Mouse (Mus musculus): Measurements from ENCODE around the gene 2210407C18Rik. TPM values are rescaled to one million over a fixed set of nuclear protein-coding genes. Genes with fewer than 3 reads are reported as not detected.

2210407C18Rik gene
- polyA plus RNA-seq (2014; fragmentation: Illumina TruSeq; extraction: RNeasy Lipid Tissue Mini Kit (QIAGEN cat#74804); ENCODE audit: low read depth, low replicate concordance), result 21.0 TPM

GRCm38 (mm10) chr11:58615975-58616374 is at the start of gene 2210407C18Rik:
Gene 2210407C18Rik, minus strand, starts transcription at chr11:58616075.

GRCm38 (mm10) chr11:58658596-58658995 is 42.7 kb upstream of the 2210407C18Rik start, which contains the start of gene Olfr322:
Gene Olfr322, plus strand, starts transcription at chr11:58658782.

GRCm38 (mm10) chr11:58640272-58640867 is 24.5 kb upstream of the 2210407C18Rik start, which contains the start of gene Trim58:
Gene Trim58, plus strand, starts transcription at chr11:58640465.

GRCm38 (mm10) chr11:58630401-58630800 is 14.5 kb upstream of the 2210407C18Rik start, which contains the start of gene Olfr323:
Gene Olfr323, minus strand, starts transcription at chr11:58630501.

GRCm38 (mm10) chr11:58594814-58595213 is 21.1 kb downstream of the 2210407C18Rik start, which contains the start of gene Olfr324:
Gene Olfr324, plus strand, starts transcription at chr11:58595114.

GRCm38 (mm10) chr11:58577430-58577829 is 38.4 kb downstream of the 2210407C18Rik start, which contains the start of gene Olfr325:
Gene Olfr325, plus strand, starts transcription at chr11:58577730.

GRCm38 (mm10) chr11:58570405-58570804 is 45.5 kb downstream of the 2210407C18Rik start, which contains the start of gene Olfr224:
Gene Olfr224, minus strand, starts transcription at chr11:58570553.

Other genes with a start within 250 kb of the 2210407C18Rik start
- not detected for gene Lypd8, start 237.0 kb downstream of the 2210407C18Rik start, polyA plus RNA-seq (2014; fragmentation: Illumina TruSeq; extraction: RNeasy Lipid Tissue Mini Kit (QIAGEN cat#74804); ENCODE audit: low read depth, low replicate concordance)
- gene 1810065E05Rik, start 195.0 kb downstream of the 2210407C18Rik start, polyA plus RNA-seq (2014; fragmentation: Illumina TruSeq; extraction: RNeasy Lipid Tissue Mini Kit (QIAGEN cat#74804); ENCODE audit: low read depth, low replicate concordance), result not detected
- gene Gm12253, start 183.5 kb downstream of the 2210407C18Rik start, polyA plus RNA-seq (2014; fragmentation: Illumina TruSeq; extraction: RNeasy Lipid Tissue Mini Kit (QIAGEN cat#74804); ENCODE audit: low read depth, low replicate concordance), result not detected
- gene Lypd9, start 163.2 kb downstream of the 2210407C18Rik start, polyA plus RNA-seq (2014; fragmentation: Illumina TruSeq; extraction: RNeasy Lipid Tissue Mini Kit (QIAGEN cat#74804); ENCODE audit: low read depth, low replicate concordance), result not detected
- gene Olfr30, start 153.8 kb downstream of the 2210407C18Rik start, polyA plus RNA-seq (2014; fragmentation: Illumina TruSeq; extraction: RNeasy Lipid Tissue Mini Kit (QIAGEN cat#74804); ENCODE audit: low read depth, low replicate concordance), result not detected
- gene Olfr332, start 123.5 kb downstream of the 2210407C18Rik start, polyA plus RNA-seq (2014; fragmentation: Illumina TruSeq; extraction: RNeasy Lipid Tissue Mini Kit (QIAGEN cat#74804); ENCODE audit: low read depth, low replicate concordance), result not detected
- not detected for gene Olfr331, start 113.5 kb downstream of the 2210407C18Rik start, polyA plus RNA-seq (2014; fragmentation: Illumina TruSeq; extraction: RNeasy Lipid Tissue Mini Kit (QIAGEN cat#74804); ENCODE audit: low read depth, low replicate concordance)
- gene Olfr330, start 81.2 kb downstream of the 2210407C18Rik start, polyA plus RNA-seq (2014; fragmentation: Illumina TruSeq; extraction: RNeasy Lipid Tissue Mini Kit (QIAGEN cat#74804); ENCODE audit: low read depth, low replicate concordance), result not detected
- gene Olfr329-ps, start 69.7 kb downstream of the 2210407C18Rik start, polyA plus RNA-seq (2014; fragmentation: Illumina TruSeq; extraction: RNeasy Lipid Tissue Mini Kit (QIAGEN cat#74804); ENCODE audit: low read depth, low replicate concordance), result not detected
- not detected for gene Olfr328, start 60.4 kb downstream of the 2210407C18Rik start, polyA plus RNA-seq (2014; fragmentation: Illumina TruSeq; extraction: RNeasy Lipid Tissue Mini Kit (QIAGEN cat#74804); ENCODE audit: low read depth, low replicate concordance)
- gene Olfr224, start 45.5 kb downstream of the 2210407C18Rik start, polyA plus RNA-seq (2014; fragmentation: Illumina TruSeq; extraction: RNeasy Lipid Tissue Mini Kit (QIAGEN cat#74804); ENCODE audit: low read depth, low replicate concordance), result not detected
- gene Olfr325, start 38.3 kb downstream of the 2210407C18Rik start, polyA plus RNA-seq (2014; fragmentation: Illumina TruSeq; extraction: RNeasy Lipid Tissue Mini Kit (QIAGEN cat#74804); ENCODE audit: low read depth, low replicate concordance), result not detected
- gene Olfr324, start 21.0 kb downstream of the 2210407C18Rik start, polyA plus RNA-seq (2014; fragmentation: Illumina TruSeq; extraction: RNeasy Lipid Tissue Mini Kit (QIAGEN cat#74804); ENCODE audit: low read depth, low replicate concordance), result not detected
- not detected for gene Olfr323, start 14.4 kb upstream of the 2210407C18Rik start, polyA plus RNA-seq (2014; fragmentation: Illumina TruSeq; extraction: RNeasy Lipid Tissue Mini Kit (QIAGEN cat#74804); ENCODE audit: low read depth, low replicate concordance)
- gene Trim58, start 24.4 kb upstream of the 2210407C18Rik start, polyA plus RNA-seq (2014; fragmentation: Illumina TruSeq; extraction: RNeasy Lipid Tissue Mini Kit (QIAGEN cat#74804); ENCODE audit: low read depth, low replicate concordance), result not detected
- gene Olfr322, start 42.7 kb upstream of the 2210407C18Rik start, polyA plus RNA-seq (2014; fragmentation: Illumina TruSeq; extraction: RNeasy Lipid Tissue Mini Kit (QIAGEN cat#74804); ENCODE audit: low read depth, low replicate concordance), result not detected
- gene Olfr320, start 65.0 kb upstream of the 2210407C18Rik start, polyA plus RNA-seq (2014; fragmentation: Illumina TruSeq; extraction: RNeasy Lipid Tissue Mini Kit (QIAGEN cat#74804); ENCODE audit: low read depth, low replicate concordance), result not detected
- not detected for gene Olfr319, start 83.1 kb upstream of the 2210407C18Rik start, polyA plus RNA-seq (2014; fragmentation: Illumina TruSeq; extraction: RNeasy Lipid Tissue Mini Kit (QIAGEN cat#74804); ENCODE audit: low read depth, low replicate concordance)
- not detected for gene Olfr318, start 107.9 kb upstream of the 2210407C18Rik start, polyA plus RNA-seq (2014; fragmentation: Illumina TruSeq; extraction: RNeasy Lipid Tissue Mini Kit (QIAGEN cat#74804); ENCODE audit: low read depth, low replicate concordance)
- not detected for gene Olfr317, start 123.1 kb upstream of the 2210407C18Rik start, polyA plus RNA-seq (2014; fragmentation: Illumina TruSeq; extraction: RNeasy Lipid Tissue Mini Kit (QIAGEN cat#74804); ENCODE audit: low read depth, low replicate concordance)
- gene Olfr316, start 136.7 kb upstream of the 2210407C18Rik start, polyA plus RNA-seq (2014; fragmentation: Illumina TruSeq; extraction: RNeasy Lipid Tissue Mini Kit (QIAGEN cat#74804); ENCODE audit: low read depth, low replicate concordance), result not detected
- not detected for gene Olfr315, start 157.1 kb upstream of the 2210407C18Rik start, polyA plus RNA-seq (2014; fragmentation: Illumina TruSeq; extraction: RNeasy Lipid Tissue Mini Kit (QIAGEN cat#74804); ENCODE audit: low read depth, low replicate concordance)
- gene Olfr314, start 166.9 kb upstream of the 2210407C18Rik start, polyA plus RNA-seq (2014; fragmentation: Illumina TruSeq; extraction: RNeasy Lipid Tissue Mini Kit (QIAGEN cat#74804); ENCODE audit: low read depth, low replicate concordance), result not detected
- not detected for gene Fam183b, start 185.9 kb upstream of the 2210407C18Rik start, polyA plus RNA-seq (2014; fragmentation: Illumina TruSeq; extraction: RNeasy Lipid Tissue Mini Kit (QIAGEN cat#74804); ENCODE audit: low read depth, low replicate concordance)
- not detected for gene Olfr313, start 198.9 kb upstream of the 2210407C18Rik start, polyA plus RNA-seq (2014; fragmentation: Illumina TruSeq; extraction: RNeasy Lipid Tissue Mini Kit (QIAGEN cat#74804); ENCODE audit: low read depth, low replicate concordance)
- gene Olfr312, start 213.2 kb upstream of the 2210407C18Rik start, polyA plus RNA-seq (2014; fragmentation: Illumina TruSeq; extraction: RNeasy Lipid Tissue Mini Kit (QIAGEN cat#74804); ENCODE audit: low read depth, low replicate concordance), result not detected
- gene Olfr311, start 223.2 kb upstream of the 2210407C18Rik start, polyA plus RNA-seq (2014; fragmentation: Illumina TruSeq; extraction: RNeasy Lipid Tissue Mini Kit (QIAGEN cat#74804); ENCODE audit: low read depth, low replicate concordance), result not detected
- gene Gm12258, start 231.1 kb upstream of the 2210407C18Rik start, polyA plus RNA-seq (2014; fragmentation: Illumina TruSeq; extraction: RNeasy Lipid Tissue Mini Kit (QIAGEN cat#74804); ENCODE audit: low read depth, low replicate concordance), result 2.0 TPM

All from heart, adult 10 weeks (tissue).